Mouse (Mus musculus): ENCODE results near the gene Pitpna. TPM values are rescaled to one million over a fixed set of nuclear protein-coding genes. Genes with fewer than 3 reads are reported as not detected.

The Pitpna gene
- polyA plus RNA-seq (2011; ENCODE audit: insufficient read depth, insufficient read length, low replicate concordance, missing spikeins) = 76.6 and 102 TPM in 2 replicates

DNA sequence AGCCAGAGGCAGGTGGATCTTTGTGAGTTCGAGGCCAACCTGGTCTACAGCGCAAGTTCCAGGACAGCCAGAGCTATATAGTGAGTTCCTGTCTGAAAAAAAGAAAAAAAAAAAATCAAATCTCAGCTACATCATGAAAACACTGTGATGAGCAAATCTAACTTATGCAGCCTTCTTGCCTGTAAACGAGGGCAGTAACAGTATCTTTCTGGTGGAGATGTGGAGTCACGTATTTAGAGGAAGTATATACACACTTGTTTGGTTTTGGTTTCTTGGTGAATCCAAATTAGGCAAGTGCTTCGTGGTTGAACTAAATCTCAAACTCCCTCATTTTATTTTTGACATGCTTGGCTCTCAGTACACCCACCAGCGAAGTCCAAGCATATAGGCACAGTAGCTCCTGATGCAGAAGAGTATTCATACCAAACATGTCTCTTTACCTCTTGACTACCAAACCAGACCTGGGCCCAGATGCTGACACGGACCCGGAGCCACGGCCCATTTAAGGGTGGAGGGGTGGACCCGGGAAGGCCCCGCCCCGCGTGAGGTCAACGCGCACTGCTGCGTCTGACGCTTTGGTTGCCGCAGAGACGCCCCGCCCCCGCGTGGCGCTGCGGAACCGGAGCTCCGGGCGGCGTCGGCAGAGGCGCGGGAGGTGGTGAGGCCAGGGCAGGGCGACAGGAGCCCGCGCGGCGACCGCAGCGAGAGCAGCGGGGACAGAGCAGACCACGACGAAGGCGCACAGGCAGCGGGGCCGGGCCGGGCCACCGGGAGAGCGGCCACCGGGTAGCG, at the start of gene Pitpna:
TSS of gene Pitpna (plus strand) at position 605 of the 792 bp plus-strand sequence.
- WGBS = 3% methylated on average over 49 of the region's 49 CpGs
- TF ChIP-seq POLR2A (IDR thresholded peaks at IDR 0.05; ENCODE audit: borderline replicate concordance, control insufficient read depth, low read depth, low read length) (peak; percentile 91; the same call in 1 of the 2 replicates), CTCF (IDR thresholded peaks at IDR 0.05; ENCODE audit: control insufficient read depth, insufficient read depth, low read length) (no peak)
- H3K4me3 ChIP-seq (replicated peaks; ENCODE audit: control insufficient read depth, low read depth, low read length) = peak within 1 kb of the TSS; percentile 71
- peaks cover 5% of the 10 kb centered on the region for H3K4me1 ChIP-seq (ENCODE audit: control insufficient read depth, insufficient read depth, low read length)
- H3K27ac ChIP-seq (ENCODE audit: control insufficient read depth, insufficient read depth, low read depth, low read length, poor library complexity) = peak within 1 kb of the TSS; percentile 96

- WGBS = 48% methylated on average over 9 of the region's 9 CpGs
- Histone ChIP-seq H3K4me1 (ENCODE audit: control insufficient read depth, insufficient read depth, low read length) (peaks cover 2% of the 10 kb centered on the region), H3K27ac (ENCODE audit: control insufficient read depth, insufficient read depth, low read depth, low read length, poor library complexity) (peak overlapping the region; percentile 15; the same call in 1 of the 2 replicates), H3K4me3 (replicated peaks; ENCODE audit: control insufficient read depth, low read depth, low read length) (no peak overlapping the region)
- TF ChIP-seq POLR2A (IDR thresholded peaks at IDR 0.05; ENCODE audit: borderline replicate concordance, control insufficient read depth, low read depth, low read length) (no peak), CTCF (IDR thresholded peaks at IDR 0.05; ENCODE audit: control insufficient read depth, insufficient read depth, low read length) (no peak)
These were observed 49.5 kb upstream of the Pitpna start for GRCm38 (mm10) chr11:75538184-75538969.

GRCm38 (mm10) chr11:75538970-75539299, 49.0 kb upstream of the Pitpna start:
- Histone ChIP-seq H3K27ac (ENCODE audit: control insufficient read depth, insufficient read depth, low read depth, low read length, poor library complexity) (no peak overlapping the region), H3K4me3 (replicated peaks; ENCODE audit: control insufficient read depth, low read depth, low read length) (no peak overlapping the region), H3K4me1 (ENCODE audit: control insufficient read depth, insufficient read depth, low read length) (peaks cover 1% of the 10 kb centered on the region)
- TF ChIP-seq CTCF (IDR thresholded peaks at IDR 0.05; ENCODE audit: control insufficient read depth, insufficient read depth, low read length) (no peak), POLR2A (IDR thresholded peaks at IDR 0.05; ENCODE audit: borderline replicate concordance, control insufficient read depth, low read depth, low read length) (no peak)
- 68% methylated on average over 13 of the region's 13 CpGs for WGBS

DNA sequence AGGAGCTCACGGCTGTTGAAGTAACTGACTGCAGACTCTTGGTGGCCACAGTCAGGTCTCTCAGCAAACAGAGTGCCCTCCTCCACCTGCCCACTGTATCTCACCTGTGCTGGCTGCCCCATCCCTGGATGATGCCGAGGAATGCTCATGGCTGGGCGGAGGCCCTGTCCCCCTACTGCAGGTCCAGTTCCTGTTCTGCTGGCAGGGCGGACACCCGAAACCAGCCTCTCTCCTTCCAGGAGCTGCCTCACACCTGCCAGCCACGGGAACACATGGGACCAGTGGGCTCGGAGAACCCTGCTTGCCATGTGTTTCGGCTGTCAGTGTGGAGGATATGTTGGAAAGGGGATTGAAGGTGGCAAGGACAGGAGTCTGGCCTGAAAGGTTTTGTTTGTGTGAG, 47.7 kb upstream of the Pitpna start:
- H3K4me3 ChIP-seq (replicated peaks; ENCODE audit: control insufficient read depth, low read depth, low read length) = no peak overlapping the region
- TF ChIP-seq CTCF (IDR thresholded peaks at IDR 0.05; ENCODE audit: control insufficient read depth, insufficient read depth, low read length) (no peak), POLR2A (IDR thresholded peaks at IDR 0.05; ENCODE audit: borderline replicate concordance, control insufficient read depth, low read depth, low read length) (no peak)
- H3K4me1 ChIP-seq (ENCODE audit: control insufficient read depth, insufficient read depth, low read length) = peaks cover 1% of the 10 kb centered on the region
- WGBS = 77% methylated on average over 8 of the region's 8 CpGs
- no peak overlapping the region; the same call in 1 of the 2 replicates for H3K27ac ChIP-seq (ENCODE audit: control insufficient read depth, insufficient read depth, low read depth, low read length, poor library complexity)

- 36% methylated on average over 19 of the region's 19 CpGs for WGBS
- no peak for TF ChIP-seq CTCF (IDR thresholded peaks at IDR 0.05; ENCODE audit: control insufficient read depth, insufficient read depth, low read length)
- no peak for TF ChIP-seq POLR2A (IDR thresholded peaks at IDR 0.05; ENCODE audit: borderline replicate concordance, control insufficient read depth, low read depth, low read length)
- Histone ChIP-seq H3K27ac (ENCODE audit: control insufficient read depth, insufficient read depth, low read depth, low read length, poor library complexity) (peak overlapping the region; percentile 46), H3K4me3 (replicated peaks; ENCODE audit: control insufficient read depth, low read depth, low read length) (no peak overlapping the region), H3K4me1 (ENCODE audit: control insufficient read depth, insufficient read depth, low read length) (peaks cover 1% of the 10 kb centered on the region)
These were observed 47.0 kb upstream of the Pitpna start for GRCm38 (mm10) chr11:75540710-75541581.

GRCm38 (mm10) chr11:75544713-75545112, 43.2 kb upstream of the Pitpna start:
- 75% methylated on average over 9 of the region's 9 CpGs for WGBS

DNA sequence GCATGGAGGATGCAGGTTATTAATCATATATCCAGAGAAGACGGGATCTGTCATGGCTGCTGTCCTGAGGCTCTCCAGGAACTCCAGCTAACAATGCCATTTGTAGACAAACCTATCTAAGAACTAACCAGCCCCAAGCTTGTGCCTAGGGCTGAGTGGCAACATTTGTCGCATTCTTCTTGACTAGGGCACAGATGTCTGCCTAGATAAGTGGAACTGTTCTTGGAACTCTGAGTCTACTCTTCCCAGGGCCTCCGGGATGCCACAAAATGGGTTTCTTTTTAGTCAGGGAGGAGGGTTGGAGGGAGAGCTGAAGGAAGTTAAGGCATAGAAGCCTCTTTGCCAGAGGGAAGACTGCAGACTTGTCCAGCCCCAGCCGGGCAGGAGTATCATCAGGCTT, 41.8 kb upstream of the Pitpna start:
- Histone ChIP-seq H3K4me1 (ENCODE audit: control insufficient read depth, insufficient read depth, low read length) (peaks cover 3% of the 10 kb centered on the region), H3K27ac (ENCODE audit: control insufficient read depth, insufficient read depth, low read depth, low read length, poor library complexity) (no peak overlapping the region), H3K4me3 (replicated peaks; ENCODE audit: control insufficient read depth, low read depth, low read length) (no peak overlapping the region)
- TF ChIP-seq POLR2A (IDR thresholded peaks at IDR 0.05; ENCODE audit: borderline replicate concordance, control insufficient read depth, low read depth, low read length) = no peak
- TF ChIP-seq CTCF (IDR thresholded peaks at IDR 0.05; ENCODE audit: control insufficient read depth, insufficient read depth, low read length) = no peak
- WGBS = 75% methylated on average over 4 of the region's 4 CpGs

More at GRCm38 (mm10) chr11:75544713-75545112, 43.2 kb upstream of the Pitpna start:
- H3K4me1 ChIP-seq (ENCODE audit: control insufficient read depth, insufficient read depth, low read length) = peaks cover 1% of the 10 kb centered on the region
- TF ChIP-seq POLR2A (IDR thresholded peaks at IDR 0.05; ENCODE audit: borderline replicate concordance, control insufficient read depth, low read depth, low read length) (no peak), CTCF (IDR thresholded peaks at IDR 0.05; ENCODE audit: control insufficient read depth, insufficient read depth, low read length) (no peak)
- no peak overlapping the region for H3K27ac ChIP-seq (ENCODE audit: control insufficient read depth, insufficient read depth, low read depth, low read length, poor library complexity)
- no peak overlapping the region for H3K4me3 ChIP-seq (replicated peaks; ENCODE audit: control insufficient read depth, low read depth, low read length)

Data from bone marrow, adult 2 months (tissue).